Mouse (Mus musculus): ENCODE measurements around the gene Fam198a.

The Fam198a gene

DNA sequence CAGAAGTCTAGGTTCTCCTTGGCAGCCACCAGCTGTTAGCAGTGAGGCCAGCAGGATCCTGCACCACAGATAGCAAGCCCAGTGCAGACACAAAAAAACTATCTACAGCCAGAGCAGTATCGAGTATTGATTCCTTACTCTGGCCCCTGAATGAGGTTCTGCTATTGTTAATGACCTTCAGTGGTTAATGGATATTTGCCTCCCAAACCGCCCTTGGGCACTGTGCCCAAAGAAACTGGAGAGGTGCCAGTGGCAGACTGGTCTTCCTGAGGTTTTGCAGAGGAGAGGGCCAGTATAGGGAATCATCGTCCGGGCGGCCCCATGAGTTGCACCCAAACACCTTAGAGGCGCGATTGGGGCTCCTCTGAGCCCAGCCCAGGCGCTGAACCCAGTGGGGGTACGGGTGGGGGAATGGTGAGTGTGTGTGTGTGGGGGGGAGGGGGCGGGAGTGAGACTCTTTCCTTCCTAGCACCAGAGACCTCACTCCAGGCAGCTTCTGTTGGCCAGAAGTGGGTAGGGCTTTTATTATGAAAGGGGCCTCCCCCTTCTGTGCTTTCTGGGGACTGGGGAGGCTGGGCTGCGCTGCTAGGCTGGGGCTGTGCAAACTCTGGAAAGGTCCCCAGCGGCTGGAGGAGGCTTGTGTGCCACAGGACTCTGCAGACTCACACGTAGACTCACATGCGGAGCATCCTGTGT lies at the start of gene Fam198a:
Gene Fam198a, plus strand, starts transcription at position 571 of the 696 bp plus-strand sequence.
- 27% methylated on average over 14 of the region's 14 CpGs for WGBS

DNA sequence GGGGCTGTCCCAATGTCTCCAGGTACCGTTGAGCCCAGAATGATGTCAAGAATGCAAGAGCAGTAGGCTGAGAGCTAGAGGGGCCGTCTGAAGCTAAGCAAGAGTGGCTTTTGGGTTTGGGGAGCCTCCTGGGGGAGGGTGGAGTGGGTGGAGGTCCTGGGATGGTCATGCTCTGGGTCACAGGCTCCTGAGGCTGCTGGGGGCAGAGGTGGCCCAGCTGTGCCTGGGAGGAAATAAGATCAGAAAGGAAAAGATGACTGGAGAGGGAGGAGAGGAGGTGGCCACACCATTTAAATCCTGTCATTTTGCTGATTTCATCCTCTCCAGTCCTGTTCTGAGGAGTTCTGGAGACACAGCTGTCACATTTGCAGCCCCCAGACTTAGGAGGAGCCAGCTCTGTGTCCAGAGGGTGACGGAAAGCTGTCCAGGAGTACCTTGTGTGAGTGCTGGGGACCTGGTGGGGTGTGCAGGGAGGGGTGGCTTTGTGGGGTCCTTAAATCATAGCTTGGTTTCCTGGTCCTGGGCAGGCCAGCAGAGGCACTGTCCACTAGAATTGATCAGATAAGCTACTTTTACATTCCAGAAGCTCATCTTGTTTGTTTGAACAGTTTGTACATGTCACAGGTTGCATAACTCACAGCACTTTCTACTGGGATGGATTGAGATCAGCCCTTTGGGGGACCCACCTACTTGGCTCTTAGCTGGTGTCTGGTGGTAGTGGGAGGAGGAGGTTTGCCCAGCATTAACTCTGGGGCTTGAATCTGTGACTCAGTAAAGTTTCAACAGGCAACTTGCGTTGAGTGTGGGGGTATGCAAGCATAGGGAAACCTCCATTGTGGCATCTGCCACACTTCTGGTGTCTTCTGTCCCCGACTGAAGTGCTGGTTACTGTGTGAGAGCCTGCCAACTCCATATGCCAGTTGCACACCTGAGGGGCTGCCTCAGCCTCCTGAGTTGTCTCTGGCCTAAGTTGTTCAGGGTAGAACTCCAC lies 48.8 kb upstream of the Fam198a start:
- 75% methylated on average over 5 of the region's 5 CpGs for WGBS

DNA sequence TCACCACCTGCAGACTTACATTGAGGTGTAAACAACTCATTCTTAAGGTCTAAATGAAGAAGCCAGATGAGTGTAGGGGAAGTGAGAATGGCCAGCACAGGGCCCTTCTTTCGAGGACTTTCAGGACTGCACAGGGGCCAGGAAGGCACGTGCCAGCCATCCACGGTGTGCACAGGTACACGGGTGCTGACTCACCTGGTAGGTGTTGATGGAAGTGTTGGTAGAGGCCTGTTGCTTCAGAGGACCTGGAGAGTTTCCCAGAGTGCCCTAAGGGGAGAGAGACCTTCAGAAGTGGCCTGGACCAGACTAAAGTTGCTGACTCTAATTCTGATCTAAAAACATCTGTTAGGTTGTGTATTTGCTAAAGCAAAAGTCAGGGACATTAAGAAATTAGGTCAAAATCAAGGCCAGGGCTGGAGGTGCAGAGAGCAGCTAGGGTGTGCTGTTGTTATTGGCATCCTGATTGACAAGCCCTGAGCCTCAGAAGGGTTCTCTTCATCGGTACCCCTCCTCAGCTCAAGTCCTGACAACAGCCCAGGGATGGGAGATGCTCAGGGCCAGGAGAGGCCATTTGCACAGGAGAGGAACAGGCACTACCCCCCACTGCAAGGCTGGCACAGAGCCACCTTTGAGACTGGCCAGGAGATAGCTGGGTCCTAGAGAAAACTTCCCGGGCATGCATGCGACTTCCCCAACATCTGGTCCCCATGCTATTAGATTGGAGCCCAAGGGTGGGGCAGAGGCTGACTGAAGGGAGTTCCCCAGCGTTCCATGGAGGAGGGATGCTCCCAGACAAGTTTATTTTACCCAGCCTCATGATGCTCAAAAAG lies 47.1 kb upstream of the Fam198a start:
- 72% methylated on average over 8 of the region's 8 CpGs for WGBS

DNA sequence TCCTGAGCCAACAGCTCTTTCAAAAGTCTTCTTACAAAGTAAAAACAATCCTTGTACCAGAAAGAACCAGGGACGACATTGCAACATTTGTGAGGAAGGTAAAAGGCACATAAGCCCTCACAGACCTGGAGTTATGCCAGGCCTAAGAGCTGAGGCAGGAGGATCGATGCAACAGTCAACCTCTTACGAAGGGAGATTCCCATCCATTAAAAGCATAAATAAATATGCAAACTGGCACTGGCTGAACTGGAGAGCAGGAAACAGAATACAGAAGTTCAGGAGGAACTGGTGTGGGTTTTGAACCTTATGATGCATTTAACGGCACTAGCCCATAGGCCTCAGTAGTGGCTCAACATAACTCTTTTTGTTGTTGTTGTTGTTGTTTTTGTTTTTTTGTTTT lies 46.5 kb upstream of the Fam198a start:
- WGBS = 85% methylated on average over 4 of the region's 4 CpGs

DNA sequence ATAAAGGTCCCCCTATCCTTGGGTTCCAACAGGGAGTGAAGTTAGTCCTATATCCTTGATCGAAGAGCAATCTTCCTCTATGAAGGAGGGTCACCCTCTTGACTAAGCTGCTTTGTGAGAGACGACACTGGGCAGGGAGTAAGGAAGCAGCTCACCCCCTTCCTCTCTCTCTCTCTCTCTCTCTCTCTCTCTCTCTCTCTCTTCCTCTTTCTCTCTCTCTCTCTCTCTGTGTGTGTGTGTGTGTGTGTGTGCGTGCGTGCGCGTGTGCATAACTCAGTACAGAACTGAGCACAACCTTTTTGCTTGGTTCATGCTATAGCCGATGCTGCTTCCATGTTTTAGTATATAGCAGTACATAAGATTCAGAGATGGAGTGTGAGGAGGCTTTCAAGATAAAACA lies 45.8 kb upstream of the Fam198a start:
- WGBS = 88% methylated on average over 7 of the region's 7 CpGs

DNA sequence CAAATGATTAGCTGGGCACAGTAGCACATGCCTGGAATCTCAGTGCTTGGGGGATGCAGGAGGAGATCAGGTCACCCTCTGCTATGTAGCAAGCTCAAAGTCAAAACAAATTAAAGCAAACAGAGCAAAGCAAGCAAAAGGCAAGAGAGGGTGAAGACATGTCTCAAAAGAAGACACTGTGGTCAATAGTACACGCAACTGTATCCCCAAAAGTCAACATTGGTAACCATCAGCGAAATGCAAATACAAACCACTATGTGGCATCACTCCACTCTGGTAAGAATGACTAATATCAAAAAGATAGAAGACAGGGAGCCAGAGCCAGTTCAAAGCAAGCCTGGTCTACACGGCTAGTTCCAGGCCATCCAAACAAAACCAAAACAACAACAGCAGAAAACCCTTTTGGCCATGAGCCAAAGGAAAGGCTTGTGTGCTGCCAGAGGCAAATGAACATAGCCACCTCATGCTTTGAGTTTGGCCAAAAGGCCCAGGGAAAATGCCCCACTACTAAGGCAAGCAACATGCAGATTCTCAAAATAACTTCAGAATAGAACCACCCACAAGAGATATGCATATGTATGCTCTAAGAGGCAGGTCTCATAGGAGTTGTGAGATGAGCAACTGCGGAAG lies 45.1 kb upstream of the Fam198a start:
- 52% methylated on average over 4 of the region's 4 CpGs for WGBS

DNA sequence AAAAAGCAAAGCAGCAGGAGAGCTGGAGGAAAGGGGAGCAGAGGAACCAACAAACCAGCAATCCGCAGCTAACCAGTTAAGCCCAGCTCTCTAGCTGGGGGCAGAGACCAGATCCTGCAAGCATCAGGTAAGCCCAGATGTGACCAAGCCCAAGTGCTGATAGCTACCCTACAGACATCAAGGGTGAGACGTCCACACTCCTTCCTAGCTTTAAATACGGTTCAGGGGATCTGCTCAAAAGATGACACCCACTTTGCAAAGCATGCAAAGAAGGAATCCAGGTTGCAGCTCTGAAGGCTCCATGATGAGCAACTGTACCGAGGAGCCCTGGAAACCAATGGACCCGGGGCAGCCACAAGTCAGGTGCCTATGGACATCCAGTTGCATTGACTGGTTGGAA lies 44.3 kb upstream of the Fam198a start:
- 65% methylated on average over 5 of the region's 5 CpGs for WGBS

DNA sequence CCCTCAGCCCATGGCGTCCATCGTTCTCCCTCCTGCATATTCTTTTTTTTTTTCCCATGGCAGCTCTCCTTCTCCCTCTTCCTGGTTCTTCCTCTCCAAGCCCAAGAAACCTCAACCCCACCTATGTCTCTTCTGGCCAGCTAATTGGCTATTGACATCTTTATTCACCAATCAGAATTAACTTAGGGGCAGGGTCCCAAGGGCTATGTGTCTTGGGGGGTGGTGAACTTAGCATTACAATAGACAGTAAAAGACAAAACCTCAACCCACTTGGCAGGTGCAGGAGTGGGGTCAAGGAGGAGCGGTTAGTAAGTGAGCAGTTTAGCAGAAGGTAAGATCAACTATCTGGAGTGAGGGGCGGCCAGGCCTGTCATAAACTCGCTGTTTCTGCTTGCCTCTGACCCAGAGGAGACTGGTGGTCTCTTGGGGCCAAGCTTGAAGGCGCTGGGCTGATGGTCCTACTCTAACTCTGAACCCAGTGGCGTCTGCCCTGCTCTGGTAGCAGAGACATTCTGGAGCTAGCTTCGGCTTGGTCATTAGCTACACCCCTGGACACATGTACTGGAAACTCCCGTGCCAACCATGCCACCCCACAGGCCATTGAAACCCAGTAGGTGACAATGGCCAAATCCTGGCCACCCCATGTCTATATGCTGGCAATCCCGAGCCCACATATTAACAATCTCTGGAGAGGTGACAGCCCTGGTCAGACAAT lies 43.3 kb upstream of the Fam198a start:
- 81% methylated on average over 10 of the region's 10 CpGs for WGBS

DNA sequence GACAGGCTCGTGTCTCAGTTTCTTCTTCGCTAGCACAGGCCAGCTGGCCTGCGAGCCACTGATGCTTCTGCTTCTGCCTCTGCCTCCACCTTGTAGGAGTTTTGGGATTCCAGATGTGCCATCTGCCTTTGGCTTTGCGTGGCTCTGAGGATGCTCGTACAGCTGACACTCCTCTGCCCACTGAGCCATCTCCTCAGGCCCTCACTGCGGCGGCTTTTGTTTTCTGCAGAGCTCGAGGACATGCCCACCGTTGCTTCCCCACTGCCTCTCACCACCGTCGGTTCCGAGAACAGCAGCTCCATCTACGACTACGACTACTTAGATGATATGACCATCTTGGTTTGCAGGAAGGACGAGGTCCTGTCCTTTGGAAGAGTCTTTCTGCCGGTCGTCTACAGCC lies 42.5 kb upstream of the Fam198a start:
- 96% methylated on average over 17 of the region's 17 CpGs for WGBS

DNA sequence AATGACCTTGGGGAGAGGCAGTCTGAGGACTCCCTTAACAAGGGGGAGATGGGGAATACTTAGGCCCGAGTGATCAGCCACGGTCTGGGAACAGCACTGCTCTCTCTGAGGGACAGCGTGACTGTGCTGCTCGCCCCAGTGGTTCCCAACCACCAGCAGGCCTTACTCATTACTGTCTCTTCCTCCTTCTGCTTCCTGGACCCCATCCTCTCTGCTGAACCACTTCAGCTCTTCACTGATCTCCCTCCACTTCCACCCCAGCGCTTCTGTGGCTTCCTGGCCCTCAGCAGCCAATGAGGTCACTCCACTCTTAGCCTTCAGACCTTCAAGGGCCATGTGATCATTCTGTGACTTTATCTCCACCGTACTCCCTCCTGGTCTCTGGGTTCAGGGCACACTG lies 41.2 kb upstream of the Fam198a start:
- 88% methylated on average over 6 of the region's 6 CpGs for WGBS

DNA sequence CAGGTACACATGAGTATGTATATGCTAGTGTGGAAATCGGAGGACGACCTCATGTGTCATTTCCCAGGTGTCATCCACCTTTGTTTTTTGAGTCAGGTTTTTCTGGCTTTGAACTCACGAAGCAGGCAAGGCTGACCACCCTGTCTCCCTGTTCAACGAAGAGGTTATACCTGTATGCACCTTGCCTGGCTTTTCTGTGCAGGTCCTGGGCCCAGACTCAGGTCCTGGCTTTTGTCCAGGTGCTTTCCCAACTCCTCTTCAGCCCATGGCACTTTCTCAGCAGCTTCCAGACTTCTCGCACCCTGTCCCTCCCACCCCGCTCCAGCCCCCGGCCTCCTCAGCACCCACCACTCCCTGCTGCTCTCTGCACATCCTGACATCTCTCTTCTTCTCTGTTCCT lies 39.6 kb upstream of the Fam198a start:
- 89% methylated on average over 7 of the region's 7 CpGs for WGBS

DNA sequence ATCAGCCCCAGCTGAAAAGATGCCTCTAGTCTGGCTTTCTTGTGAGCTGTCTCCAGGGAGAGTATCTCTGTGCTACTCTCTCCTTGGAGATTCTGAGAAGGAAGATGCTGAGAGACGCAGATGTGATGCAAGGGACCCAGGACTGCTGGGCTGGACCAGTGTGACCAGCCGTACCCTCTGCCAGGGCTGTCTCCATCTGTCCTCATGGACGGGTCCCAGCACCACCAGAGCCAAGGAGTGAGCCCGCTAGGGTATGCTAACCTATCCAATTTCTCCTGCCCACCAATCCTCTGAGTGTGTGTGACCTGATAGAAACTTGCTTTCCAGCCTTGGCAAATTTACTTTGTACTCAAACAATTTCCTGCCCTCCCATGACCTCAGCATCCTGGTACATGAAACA lies 38.0 kb upstream of the Fam198a start:
- WGBS = 89% methylated on average over 4 of the region's 4 CpGs

DNA sequence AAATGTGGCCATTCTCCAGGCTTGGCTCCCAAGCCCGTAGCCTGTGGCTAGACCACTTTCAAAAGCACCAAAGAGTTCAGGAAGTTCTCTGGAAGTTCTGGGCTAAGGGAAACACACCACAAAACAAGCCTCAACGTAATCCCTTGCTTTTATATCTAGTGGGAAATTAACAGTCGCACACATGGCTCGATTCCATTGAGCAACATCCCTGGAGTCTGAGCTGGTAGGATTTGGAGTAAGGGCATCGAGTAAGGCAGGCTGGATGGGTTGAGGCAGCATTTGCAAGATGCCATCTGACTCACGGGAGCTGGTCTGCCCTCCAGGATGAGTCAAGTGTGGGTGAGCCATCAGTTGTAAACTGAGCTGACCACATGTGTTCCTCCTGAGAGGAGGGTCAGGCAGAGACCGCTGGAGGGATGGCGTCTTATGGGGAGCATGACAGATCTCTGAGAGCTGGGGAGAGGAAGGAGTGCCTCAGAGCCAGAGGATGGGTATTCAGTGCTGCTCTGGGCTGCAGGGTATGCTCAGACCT lies 36.5 kb upstream of the Fam198a start:
- 78% methylated on average over 8 of the region's 8 CpGs for WGBS

DNA sequence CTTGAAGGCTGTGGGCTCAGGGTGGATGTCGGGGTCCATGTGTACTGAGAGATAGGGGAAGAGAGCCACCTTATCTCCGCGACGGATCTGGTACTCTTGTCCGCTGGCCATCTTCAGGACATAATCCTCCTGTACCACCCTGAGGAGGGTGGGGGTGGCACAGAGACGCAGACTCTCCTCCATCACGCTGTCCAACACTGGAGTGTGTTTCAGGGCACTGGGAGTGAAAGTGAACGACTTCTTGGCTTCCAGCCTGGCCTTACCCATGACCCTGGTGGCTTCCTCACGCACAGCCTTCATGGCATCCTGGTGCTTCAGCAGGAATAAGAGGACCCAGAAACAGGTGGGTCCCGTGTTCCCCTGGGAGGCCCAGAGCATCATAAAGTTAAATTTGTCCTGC lies 35.7 kb upstream of the Fam198a start:
- WGBS = 91% methylated on average over 10 of the region's 10 CpGs

DNA sequence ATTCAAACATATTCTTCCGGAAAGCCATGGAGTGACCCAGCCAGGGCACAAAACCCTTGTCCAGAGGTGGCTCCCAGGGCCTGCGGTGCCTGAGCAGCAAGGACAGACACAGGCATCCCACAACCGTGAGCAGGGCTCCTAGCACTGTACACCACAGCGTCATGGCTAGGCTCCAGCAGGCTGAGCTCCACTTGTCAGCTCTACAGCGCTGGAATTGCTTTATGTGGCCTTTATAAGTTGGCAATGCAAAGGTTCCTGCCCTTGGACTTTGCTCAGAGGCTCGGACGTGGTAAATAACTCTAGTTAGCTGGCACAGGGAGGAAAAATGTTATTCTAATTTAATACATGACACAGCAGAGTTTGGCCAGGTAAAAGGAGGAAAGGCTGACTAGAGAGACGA lies 34.7 kb upstream of the Fam198a start, which contains the start of gene Cyp8b1:
Gene Cyp8b1, minus strand, starts transcription at position 204 of the 400 bp plus-strand sequence.
- WGBS = 86% methylated on average over 8 of the region's 8 CpGs

DNA sequence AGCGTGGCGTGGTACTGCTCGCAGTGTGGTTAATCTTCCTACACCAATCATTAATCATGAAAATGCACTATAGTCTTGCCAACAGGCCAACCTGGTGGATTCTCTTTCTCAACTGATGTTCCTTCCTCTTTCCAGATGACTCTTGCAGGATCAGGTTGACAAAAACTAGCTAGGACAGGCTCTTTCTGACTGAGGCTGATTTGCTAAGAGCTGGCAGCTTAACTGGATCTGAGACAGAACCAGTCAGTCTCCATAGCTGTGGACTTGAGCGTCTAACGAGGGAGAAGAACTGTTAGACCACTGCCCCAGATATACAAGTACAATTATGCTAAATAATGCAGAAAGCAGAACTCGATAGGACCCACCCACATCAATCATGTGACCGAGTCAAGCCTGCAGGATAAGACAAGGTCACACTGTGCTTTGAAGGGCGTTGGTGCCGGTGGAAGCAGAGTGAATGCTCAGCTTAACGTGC lies 31.7 kb upstream of the Fam198a start:
- WGBS = 79% methylated on average over 10 of the region's 10 CpGs

DNA sequence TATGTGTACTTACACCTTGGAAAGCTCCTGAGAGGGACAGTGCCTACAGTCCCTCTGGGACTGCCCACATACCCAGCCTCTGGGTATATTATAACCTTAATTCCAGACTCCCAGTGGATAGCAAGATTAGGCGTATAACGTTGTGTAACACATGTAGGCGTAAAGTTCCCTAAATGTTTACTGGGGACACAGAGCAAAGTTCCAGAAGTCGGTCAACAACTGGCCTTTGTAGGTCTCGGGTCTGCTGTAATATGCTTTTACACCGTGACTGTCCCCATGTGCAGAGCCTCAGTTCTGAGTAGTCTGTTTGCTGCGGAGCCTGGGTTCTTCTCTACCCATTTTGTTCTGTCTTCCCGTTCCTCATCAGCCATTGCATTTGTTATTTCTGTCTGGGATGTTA lies 27.3 kb upstream of the Fam198a start:
- WGBS = 81% methylated on average over 8 of the region's 8 CpGs

DNA sequence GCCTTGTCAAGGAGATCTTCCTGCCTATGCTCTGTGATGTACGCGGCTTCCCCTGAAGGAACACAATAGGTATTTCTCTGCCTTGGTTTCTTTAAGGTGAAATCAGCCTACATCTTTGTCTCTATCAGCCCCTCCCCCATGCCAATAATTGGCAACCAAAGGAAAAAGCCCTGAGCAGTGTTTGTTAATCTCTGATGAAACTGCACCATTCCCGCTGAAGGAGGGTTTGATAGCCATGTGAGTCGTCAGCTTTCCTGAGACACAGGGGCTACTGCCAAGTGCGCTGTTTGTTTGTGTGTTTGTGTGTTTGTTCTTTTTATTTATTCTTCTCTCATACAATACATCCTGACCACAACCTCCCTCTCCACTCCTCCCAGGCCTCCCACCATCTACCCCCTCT lies 26.9 kb upstream of the Fam198a start:
- WGBS = 79% methylated on average over 5 of the region's 5 CpGs

DNA sequence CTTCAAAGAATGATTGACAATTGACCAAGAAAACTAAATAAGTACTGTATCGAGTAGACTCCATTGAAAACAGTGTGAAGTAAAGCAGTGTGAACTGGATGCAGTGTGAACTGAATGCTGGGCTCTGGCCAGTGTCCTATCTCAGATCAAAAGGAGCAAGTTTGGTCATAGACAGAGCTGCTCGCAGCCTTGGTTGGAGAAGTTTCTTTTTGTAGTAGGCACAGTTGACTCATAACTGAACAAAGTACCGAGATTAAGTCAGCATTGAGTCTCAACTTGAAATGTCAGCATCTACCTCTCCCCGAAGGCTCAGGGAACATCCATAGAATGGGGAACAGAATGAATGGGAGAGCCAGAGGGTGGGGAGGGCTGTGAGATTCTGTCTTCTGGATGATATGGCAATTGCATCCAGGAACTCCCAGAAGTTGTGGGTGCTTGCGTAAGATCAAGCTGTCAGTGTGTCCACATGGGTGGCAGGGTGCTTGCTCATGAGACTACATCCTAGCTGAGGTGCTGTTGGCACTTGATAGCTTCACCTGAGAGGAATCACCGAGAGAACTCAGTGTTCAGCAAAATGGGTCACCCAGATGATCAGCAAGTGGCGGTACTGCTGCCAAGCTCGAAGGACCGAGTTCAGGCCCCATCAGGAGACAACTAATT lies 25.8 kb upstream of the Fam198a start:
- 72% methylated on average over 9 of the region's 9 CpGs for WGBS

DNA sequence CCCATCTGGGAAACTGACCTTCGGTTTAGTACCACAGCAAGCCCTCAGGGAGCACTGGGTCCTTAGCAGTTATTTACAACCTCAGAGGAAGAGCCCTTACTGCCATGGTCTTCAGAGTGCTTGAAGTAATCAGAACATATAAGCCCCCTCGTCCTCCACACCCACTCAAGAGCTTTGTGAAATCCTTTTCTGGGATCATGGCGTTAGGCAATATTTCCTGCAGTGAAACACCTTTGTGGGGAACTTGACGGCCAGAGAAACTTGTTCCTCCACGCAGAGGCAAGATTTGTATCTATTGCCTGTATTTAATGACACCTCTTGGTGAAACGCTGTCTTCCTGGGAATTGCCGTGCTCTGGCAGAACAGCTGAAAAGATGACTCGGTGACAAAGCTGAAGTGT lies 24.8 kb upstream of the Fam198a start:
- 83% methylated on average over 8 of the region's 8 CpGs for WGBS
